Mouse (Mus musculus) natural killer cell, adult 2 months (primary cell): ENCODE measurements around the gene Arfip1.
A peak's percentile ranks its signal among the peaks of the same experiment; 100 is the strongest.

Source experiments
- DNase-seq, 2 experiments: peaks; one replicate each; pipeline ENCODE4 v3.0.0; 2022; ENCODE audit warnings: low spot score in 2 of 2

Arfip1 gene

DNA sequence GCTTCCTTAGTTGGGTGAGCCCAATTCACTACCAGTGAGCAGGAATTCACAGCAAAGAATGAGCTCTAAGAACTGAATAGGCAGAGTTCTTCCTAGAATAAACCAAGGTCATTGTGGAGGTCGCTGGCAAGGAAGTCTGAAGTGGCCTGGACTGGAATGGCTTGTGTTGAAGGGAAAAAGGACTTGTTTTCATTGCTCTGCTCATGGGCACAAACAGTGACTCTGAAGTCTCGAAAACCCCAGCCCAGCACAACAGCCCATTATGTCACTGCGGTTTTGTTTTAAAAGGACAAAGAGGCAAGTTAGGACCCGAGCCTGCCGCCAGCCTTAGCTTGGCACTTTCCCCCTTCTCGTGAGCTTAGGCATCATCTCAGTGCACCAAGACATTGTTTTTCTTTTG, 93.7 kb downstream of the Arfip1 start:
- DNase-seq: no peak

DNA sequence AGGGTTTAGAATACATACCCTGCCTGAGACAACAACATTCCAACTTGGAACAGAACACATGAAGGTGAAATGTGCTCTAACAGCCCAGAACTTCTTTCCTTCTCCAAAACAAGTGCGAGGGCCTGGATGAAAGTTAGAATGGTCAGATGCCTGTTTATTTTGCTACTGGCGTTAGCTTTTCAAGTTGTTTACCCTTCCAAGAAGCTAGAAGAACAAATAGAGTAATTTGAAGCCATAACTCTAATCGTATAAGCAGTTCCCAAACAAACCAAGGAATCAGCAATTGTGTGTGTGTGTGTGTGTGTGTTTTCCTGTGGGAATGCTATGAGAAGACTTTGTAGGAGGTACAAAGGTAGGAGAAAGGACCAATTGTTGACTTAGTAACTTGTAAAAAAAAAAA, 97.5 kb downstream of the Arfip1 start:
- no peak for DNase-seq

DNA sequence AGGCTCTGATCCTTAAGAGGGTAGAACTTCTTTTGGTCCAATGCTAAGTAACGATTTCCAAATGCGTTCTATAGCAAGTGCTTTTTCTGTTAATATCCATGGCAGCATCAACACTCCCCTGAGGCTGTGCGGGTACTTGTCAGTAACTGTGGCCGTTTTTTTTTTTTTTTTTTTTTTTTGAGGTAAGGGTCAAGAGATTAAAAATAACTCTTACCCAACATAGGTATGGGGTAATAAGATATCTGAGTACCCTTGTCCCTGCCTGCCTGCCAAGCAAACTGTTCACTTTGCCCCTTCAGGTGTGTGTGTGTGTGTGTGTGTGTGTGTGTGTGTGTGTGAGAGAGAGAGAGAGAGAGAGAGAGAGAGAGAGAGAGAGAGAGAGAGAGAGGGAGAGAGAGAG, 98.1 kb downstream of the Arfip1 start:
- DNase-seq: no peak

DNA sequence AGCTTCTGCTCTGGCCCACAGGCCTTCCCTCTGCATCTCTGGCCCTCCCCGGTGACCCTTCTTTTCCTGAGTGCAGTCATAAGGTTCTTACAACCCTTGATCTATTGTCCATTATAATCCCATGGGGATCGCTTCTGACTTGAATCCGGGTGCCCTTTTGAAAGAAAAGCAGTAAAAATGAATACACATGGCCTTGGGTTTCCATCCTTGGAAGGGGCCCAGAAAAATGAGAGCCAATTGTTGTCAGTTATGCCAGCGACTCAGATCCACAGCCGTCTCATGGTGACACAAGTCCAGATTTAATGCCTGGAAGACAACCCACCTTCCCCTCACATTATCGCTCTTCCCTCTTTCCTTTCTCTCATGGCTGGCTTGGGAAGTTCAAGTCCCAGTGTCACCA, 100.3 kb downstream of the Arfip1 start:
- no peak for DNase-seq

DNA sequence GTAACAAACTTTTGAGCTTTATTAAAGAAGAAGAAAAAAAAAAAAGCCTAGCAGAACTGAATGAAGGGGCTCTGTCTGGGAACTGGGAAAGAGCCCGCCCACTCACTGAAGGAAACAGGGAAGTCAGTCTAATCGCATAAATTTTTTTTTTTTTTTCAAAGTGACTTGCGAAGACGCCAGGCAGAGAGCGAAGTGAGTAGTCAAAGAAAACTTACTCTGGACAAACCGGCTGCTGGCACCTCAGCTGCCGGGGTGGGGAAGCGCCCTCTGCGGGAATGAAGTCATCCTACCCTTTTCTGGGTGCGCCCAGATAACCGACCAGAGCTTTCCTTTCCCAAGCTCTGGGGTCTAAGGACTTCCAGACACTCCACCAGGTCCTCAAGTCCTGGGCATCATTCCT, 101.3 kb downstream of the Arfip1 start:
- no peak for DNase-seq

DNA sequence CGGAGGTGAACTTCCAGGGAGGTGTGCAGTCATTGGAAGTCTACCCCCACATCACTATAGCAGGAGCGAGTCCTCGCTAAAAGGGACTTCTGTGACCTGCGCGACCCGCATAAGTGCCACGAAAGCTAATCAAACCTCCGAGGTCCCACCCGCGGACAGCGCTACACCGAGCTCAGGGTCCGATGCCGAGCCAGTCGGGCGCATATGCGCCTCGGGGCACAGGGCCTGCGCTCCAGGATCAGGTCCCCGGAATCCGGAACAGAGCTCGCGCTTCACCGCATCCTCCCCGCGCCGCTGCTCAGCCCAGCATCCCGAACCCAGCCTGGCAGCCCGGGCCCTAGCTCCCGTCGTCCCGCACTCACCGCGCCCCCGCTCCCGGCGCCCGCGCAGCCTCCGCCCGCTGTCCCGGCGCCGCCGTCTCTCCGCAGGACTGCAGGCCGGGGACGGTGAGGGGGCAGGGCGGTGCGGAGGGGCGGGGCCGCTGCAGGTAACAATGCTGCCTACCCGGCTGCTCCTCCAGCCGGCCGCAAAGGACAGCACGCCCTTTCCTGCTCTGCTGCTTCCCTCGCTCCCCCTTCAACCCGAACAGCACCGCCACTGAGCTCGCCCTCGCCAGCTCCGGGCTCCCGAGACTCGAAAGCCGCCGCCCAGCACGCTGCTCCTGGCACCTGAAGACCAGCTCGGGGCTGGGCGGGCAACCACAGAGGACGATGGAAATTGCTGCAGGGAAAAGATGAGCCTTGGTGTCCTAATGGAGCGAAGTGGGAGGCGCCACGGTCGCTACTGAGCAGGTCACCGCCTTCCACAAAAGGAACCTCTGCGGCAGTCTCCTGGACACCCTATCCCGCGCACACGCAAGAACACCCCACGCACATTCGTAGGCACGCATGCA, 102.2 kb downstream of the Arfip1 start, which contains the start of gene Fhdc1:
TSS of gene Fhdc1 (minus strand) at position 424 of the 892 bp plus-strand sequence.
- no peak for DNase-seq

DNA sequence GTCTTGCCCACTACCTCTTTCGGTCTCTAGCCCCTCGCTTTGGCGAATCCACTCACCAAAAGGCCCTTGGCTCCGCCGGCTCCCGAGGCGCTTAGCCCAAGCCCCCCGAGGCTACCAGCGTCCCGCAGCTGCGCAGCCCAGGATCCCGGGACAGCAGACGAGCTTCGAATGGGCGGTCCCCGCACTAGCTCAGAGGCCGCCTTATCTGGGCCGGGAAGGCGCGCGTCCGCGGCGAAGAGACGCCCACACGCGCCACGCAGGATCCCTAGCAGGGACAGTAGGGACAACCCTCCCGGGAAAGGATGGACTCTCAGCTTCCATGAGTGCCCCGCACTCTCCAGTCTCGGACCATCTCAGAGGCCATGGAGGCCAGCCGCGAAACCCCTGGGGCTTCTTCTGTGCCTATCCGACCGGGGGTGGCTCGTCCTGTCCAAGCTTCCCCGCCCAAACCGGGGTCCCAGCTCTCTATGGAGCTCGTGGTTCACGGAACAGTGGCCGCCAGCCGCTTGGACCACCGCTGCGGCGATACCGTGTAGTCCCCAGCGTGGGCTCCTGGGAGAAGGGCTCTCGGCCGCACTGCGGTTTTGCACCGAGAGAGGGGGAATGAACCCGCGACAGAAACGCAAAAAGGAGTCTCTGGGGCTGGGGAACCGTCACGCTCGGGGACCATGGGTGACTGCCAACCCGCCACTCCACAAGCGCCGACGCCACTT, 103.0 kb downstream of the Arfip1 start:
- no peak for DNase-seq

DNA sequence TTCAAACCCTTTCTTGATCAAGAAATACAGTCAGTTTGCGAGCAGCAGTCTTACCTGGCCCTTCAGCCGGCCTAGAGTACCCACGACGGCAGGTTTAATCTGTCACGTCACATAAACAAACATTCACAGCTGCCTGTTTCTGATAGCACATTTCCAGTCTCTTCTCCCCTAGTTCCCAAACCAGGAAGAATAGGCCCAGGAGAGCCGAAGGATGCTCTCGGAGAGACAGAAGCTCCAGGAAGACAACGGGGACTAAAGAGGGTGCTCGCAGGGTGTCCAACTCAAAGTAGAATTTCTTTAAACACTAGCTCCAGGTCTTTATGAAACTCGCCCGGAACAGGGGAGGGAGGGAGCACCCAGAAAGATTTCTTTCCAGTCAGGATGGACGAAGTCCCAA, 103.5 kb downstream of the Arfip1 start:
- DNase-seq: no peak

DNA sequence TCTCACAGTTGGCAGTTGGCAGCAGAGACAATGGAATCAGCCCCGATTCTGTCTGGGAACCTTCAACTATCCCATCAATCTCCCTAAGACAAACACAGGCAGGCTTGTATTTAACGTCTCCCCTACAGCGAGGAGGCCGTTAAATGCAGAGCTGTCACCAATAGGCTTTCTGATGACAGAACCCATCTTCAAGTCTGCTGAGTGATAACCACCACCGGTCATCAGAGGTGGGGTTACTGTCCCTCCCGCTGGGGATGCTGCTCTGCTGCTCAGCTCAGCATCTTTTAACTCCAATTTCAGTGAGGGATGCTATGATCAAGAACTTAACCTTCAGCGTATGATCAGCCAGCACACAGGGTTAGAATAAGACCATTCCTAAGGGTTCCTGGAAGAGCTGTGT, 104.2 kb downstream of the Arfip1 start:
- DNase-seq: no peak

DNA sequence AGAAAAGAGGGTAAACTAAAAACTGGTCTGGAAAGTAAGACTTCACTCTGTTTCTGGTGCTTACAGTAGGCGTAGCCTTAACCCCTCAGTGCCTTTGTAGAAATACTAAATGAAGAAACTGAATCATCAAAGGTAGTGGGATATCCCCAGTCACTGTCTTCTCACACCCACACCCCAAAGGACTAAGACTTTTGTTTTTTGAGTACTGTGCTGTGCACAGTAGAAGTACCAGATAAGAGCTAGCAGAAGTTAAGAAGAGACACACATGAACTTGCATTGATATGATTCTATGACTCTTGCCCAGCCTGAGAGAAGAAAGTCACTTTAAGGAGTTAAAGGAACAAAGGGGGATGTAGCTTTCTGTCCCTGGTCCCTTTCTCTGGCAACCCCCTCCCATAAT, 104.9 kb downstream of the Arfip1 start:
- DNase-seq: no peak

DNA sequence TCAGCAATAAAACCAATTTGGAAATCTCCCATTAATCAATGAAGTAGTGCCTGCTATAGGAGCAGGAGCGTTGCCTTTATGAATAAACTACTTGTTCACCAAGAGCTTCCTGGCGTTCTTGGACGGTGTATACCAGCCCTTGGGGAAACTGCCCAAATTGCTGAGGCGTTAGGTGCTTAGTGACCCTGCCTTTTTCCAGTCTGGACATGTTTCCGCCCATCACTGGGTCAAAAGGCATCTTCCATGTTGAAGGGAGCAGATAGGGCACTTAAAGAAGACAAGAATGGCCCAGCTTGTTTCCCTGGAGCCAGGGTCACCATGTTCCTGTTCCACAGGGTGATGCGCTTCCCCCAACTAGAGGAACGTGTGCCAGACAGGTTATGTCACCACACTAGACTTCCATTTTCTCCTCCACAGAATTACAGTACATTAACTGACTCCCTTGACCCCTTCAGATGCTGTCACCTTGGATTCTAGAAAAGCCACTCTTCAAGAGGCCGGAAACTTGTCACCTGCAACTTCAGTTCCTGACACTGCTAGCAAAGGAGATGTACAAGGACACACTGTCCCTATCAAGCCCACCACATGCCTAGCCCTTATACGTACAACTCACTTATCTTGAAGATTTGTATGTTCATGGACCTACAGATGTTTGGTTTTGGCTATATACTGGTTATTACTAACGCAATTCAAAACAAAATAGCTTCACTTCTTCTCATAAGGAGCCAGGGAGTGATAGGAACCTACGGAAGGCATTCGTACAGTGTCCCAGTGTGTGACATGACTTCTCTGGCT, 107.2 kb downstream of the Arfip1 start:
- DNase-seq: no peak

DNA sequence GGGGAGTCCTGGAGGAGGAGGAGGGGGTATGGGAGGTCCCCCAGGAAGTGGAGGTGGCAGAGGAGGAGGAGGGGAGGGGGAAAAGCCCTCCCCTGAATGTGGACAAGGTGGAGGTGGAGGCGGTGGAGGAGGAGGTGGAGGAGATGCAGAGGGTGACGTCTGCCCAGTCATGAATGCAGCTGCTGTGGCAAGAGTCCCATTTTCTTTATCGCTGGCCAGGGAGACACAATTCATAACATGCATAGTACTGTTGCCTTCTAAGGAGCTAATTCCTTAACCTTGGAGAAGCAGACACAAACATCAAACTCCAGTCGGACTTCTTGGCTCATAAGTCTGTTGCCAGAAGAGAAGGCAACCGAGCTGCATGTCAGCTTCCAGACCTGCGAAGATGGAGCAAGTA, 108.0 kb downstream of the Arfip1 start:
- no peak for DNase-seq

DNA sequence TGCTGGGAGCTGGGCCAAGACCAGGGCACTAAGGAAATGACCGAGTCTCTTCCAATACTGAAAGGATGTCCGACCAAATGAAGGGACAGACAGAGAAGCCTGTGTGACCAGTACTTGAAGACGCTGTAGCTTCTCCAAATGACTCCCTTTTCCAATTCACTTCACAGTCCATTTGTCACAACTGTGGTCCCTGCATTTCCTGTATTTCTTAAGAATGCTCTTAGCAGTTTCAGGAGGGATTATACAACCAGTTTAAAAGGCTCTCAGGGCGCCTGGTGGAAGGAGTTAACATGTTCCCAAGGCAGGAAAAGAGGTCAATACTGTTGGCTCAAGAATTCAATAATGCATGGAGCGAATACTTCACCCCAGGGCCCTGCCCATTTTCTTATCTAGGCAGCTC, 109.5 kb downstream of the Arfip1 start:
- DNase-seq: no peak

DNA sequence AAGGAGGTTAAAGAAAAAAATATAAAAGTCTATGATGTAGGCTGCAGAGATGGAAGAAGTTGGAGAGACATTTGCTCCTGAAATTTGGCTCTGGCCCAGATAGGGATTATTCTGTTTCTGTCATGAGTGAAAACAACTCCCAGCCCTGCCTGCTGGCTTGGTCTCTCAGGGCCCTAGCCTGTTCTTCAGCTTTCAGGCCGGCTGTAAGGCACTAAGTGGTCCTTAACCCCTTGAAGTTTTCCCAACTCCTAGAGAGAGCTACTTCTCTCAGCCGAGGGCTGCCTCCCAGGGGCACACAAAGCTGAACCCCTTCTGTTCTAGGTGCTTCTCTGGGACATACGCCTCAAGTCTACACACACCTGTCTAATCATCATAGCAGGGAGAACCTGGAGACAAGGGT, 109.9 kb downstream of the Arfip1 start:
- no peak for DNase-seq

DNA sequence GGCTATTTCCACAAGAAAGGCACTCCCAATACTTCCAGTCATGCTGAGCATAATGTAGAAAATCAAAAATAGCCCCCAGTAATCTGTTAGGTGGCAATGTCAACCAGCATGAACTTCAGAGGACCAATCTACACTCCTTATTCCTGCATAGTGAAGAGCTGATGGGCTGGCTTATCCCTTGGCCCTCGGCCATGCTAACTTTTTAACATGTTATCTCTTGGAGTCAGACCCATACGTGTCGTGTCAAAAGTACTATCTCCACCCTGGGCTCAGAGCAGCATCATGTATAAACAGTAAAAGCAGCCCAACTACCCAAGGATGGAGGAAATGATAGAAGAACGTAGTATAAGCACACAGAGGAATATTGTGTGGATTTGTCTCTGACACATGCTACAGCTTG, 111.3 kb downstream of the Arfip1 start:
- DNase-seq: no peak

DNA sequence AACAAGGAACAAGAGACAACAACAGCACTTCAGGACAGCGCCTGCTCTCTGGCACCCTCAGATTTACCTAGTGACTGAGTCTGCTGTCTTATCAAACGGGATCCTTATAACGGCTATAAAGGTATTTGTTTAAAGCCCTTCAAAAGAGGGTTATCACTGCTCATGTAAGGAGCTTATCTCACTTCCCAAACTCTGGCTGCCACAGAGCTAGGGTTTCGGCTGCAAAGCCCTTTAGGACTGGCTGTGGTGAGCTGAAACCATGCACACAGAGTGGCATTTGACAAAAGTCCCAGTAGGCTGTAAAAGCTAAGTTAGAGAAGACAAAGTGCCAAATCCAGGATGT, 114.3 kb downstream of the Arfip1 start:
- DNase-seq: no peak

DNA sequence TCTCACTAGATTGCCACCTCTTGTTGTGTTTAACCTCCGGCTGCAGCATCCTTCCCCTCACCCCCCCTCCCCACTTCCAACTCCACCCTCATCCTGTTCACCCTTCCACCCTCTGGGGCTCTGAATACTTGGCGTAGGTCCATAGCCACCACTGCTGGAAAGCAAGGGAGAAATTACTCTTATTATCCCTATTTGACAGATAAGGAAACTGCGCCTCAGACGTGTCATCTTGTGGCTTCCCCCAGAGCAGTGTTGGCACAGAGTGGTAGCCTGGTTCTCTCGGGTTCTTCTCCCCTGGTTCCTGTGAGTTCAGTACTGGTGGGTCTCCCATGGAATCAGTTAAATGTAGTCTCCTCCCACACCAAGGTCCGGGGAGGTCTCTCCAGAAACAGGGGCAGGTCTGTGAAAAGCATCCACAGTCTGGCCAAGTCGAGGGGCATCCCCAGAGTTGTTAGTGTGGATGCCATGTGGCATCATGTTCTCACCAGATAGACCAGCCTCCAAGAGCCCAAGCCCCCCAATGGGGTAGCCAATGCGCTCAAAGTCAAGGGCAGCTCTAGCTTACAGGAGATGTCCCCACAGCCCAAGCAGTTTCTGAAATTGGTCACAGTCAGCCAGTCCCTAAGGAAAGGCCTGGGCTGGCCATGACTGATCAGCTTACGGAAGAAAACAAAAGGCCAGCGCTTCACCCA, 114.9 kb downstream of the Arfip1 start:
- no peak for DNase-seq

DNA sequence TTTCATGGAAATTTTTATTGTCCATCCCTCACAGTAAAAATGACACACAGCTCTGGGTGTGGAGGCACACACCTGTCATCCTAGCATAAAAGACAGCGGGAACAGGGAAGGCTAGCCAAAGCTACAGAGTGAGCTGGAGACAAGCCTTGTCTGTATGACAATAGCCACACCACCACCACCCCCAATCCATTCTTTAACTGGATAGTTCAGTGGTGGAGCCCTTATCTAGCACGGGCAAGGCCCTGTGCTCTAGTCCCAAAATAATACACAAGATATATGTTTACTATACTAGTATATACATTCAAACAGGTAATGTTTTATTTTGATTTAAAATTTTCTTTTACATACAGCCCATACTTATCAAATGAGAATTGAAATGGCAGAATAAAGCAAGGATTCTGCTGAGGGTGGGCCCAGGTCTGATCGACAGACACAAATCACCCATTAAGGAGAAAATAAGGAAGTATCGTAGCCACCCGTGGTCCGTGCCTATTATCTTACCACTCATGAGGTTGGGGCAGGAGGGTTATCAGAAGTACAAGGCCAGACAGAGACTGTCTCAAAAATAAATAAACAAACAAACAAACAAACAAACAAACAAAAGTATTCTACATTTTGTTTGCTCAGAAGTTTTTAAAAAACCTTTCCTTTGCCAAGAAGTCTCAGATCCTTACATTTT, 116.5 kb downstream of the Arfip1 start:
- DNase-seq: no peak

DNA sequence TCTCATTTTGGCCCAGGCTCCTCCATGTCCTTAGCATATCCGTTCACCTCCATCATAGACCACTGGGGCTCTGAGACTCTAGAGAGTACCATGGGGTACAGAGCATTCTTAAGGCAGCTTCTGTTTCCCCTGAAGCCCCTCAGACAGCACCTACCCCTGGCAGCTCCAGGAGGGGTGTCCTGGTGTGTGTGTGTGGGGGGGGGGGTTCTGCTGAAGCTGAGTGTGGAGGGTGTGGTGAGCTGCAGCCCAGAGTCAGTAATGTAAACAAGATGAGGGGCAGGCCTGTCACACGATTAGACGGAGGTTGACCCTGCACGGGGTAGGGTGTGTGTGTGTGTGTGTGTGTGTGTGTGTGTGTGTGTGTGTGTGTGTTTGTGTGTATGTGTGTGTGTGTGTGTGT, 120.7 kb downstream of the Arfip1 start:
- DNase-seq: no peak

DNA sequence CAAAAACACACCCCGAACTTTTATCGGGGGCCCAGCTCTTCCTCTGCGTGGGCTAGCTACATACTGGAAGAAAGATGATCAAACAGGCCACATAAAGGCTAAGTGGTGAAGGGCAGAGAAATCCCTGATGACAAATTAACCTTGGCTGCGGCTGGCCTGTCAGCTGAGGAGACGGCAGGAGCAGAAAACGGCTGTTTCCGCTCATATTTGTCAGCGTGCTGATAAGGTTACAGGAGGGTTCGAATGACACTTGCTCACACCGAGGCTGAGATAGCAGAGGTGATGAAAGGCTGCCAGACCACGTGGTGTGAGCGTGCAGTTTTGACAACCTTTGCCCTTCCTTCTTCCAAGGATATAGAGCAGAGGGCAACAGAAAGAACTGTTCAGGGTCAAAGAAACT, 121.5 kb downstream of the Arfip1 start:
- peak; percentile 6 to 12 for DNase-seq

DNA sequence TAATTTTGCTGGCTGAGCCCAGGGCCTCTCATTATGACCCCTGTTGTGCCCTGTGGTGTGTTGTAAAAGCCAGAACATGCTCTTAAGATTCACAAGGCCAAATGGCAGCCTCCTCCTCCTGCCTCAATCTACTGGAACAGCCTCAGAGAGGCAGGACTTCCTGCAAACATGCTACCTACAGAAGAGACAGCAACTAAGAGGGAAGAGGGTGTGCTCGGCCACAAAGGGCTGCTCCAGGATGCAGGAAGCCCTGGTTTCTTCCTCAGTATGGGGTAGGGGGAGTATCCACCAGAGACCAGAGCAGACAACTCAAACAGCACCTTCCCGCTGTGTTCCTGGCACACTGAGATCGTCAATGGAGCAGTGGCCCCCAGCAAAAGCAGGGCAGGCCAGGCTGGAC, 121.9 kb downstream of the Arfip1 start:
- DNase-seq: no peak
